Mouse (Mus musculus): Measurements from ENCODE around the gene Met. TPM values are rescaled to one million over a fixed set of nuclear protein-coding genes. Genes with fewer than 3 reads are reported as not detected.

Gene Met
- polyA plus RNA-seq, 2 experiments: 4.3 to 5.9 TPM

GRCm38 (mm10) chr6:17497366-17497765, 33.8 kb downstream of the Met start:
- 54% methylated on average over 4 of the region's 4 CpGs for WGBS
- no peak for ATAC-seq (ENCODE audit: low FRiP score, low read depth)
- peaks cover 2% of the 10 kb centered on the region; the same call in 1 of the 2 replicates for H3K4me1 ChIP-seq (ENCODE audit: control insufficient read depth, insufficient read depth, low read length)
- no peak overlapping the region for H3K9ac ChIP-seq (ENCODE audit: low read depth, low read length, severe bottlenecking)
- H3K36me3 ChIP-seq (ENCODE audit: control insufficient read depth, insufficient read depth, low read length): no peaks in the 10 kb centered on the region
- no peak for TF ChIP-seq POLR2A (IDR thresholded peaks at IDR 0.05; ENCODE audit: borderline replicate concordance, extremely low read depth, insufficient read depth, insufficient read length)
- H3K27me3 ChIP-seq (ENCODE audit: control insufficient read depth, insufficient read depth, low read length): no peaks in the 10 kb centered on the region
- H3K27ac ChIP-seq (replicated peaks; ENCODE audit: low read depth, low read length): no peak overlapping the region
- H3K9me3 ChIP-seq (ENCODE audit: control insufficient read depth, low read length): no peaks in the 10 kb centered on the region
- DNase-seq (ENCODE audit: low spot score): no peak
- H3K4me2 ChIP-seq (replicated peaks; ENCODE audit: low read depth, low read length, severe bottlenecking): no peak overlapping the region
- no peak overlapping the region for H3K4me3 ChIP-seq (replicated peaks; ENCODE audit: low read length)

- Histone ChIP-seq H3K4me2 (replicated peaks; ENCODE audit: low read depth, low read length, severe bottlenecking) (no peak overlapping the region), H3K27ac (replicated peaks; ENCODE audit: low read depth, low read length) (no peak overlapping the region), H3K4me3 (replicated peaks; ENCODE audit: low read length) (no peak overlapping the region), H3K27me3 (ENCODE audit: control insufficient read depth, insufficient read depth, low read length) (no peaks in the 10 kb centered on the region), H3K9me3 (ENCODE audit: control insufficient read depth, low read length) (no peaks in the 10 kb centered on the region), H3K4me1 (ENCODE audit: control insufficient read depth, insufficient read depth, low read length) (peaks cover 2% of the 10 kb centered on the region; the same call in 1 of the 2 replicates), H3K9ac (ENCODE audit: low read depth, low read length, severe bottlenecking) (no peak overlapping the region), H3K36me3 (ENCODE audit: control insufficient read depth, insufficient read depth, low read length) (no peaks in the 10 kb centered on the region)
- 84% methylated on average over 8 of the region's 8 CpGs for WGBS
- DNase-seq (ENCODE audit: low spot score) (no peak), ATAC-seq (ENCODE audit: low FRiP score, low read depth) (no peak)
- TF ChIP-seq POLR2A (IDR thresholded peaks at IDR 0.05; ENCODE audit: borderline replicate concordance, extremely low read depth, insufficient read depth, insufficient read length): no peak
Observed at GRCm38 (mm10) chr6:17498801-17499200, 35.2 kb downstream of the Met start.

DNA sequence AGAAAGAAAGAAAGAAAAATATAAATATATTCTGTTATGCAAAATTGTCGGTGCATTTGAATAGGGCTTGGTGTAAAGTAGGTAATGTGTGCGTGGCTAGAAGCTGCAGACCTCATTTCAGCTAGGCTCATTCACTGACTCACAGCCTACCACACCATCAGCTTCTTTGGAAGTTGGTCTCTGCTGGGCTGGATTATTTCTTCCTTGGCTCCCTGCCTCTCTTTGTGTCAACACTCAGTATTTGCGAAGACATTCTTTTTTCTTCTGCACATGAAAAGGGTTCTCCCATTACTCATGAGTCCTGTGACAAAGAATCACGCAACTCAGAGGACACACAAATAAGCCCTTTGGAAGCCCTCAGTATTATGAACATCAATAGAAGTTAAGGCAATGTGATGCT, 37.8 kb downstream of the Met start:
- 88% methylated on average over 4 of the region's 4 CpGs for WGBS
- no peaks in the 10 kb centered on the region for H3K36me3 ChIP-seq (ENCODE audit: control insufficient read depth, insufficient read depth, low read length)
- no peaks in the 10 kb centered on the region for H3K9me3 ChIP-seq (ENCODE audit: control insufficient read depth, low read length)
- H3K4me2 ChIP-seq (replicated peaks; ENCODE audit: low read depth, low read length, severe bottlenecking): no peak overlapping the region
- no peak overlapping the region for H3K4me3 ChIP-seq (replicated peaks; ENCODE audit: low read length)
- DNase-seq (ENCODE audit: low spot score) (no peak), ATAC-seq (ENCODE audit: low FRiP score, low read depth) (no peak)
- H3K27me3 ChIP-seq (ENCODE audit: control insufficient read depth, insufficient read depth, low read length): no peaks in the 10 kb centered on the region
- no peak overlapping the region for H3K27ac ChIP-seq (replicated peaks; ENCODE audit: low read depth, low read length)
- no peak overlapping the region for H3K9ac ChIP-seq (ENCODE audit: low read depth, low read length, severe bottlenecking)
- TF ChIP-seq POLR2A (IDR thresholded peaks at IDR 0.05; ENCODE audit: borderline replicate concordance, extremely low read depth, insufficient read depth, insufficient read length): no peak
- H3K4me1 ChIP-seq (ENCODE audit: control insufficient read depth, insufficient read depth, low read length): peaks cover 2% of the 10 kb centered on the region; the same call in 1 of the 2 replicates

DNA sequence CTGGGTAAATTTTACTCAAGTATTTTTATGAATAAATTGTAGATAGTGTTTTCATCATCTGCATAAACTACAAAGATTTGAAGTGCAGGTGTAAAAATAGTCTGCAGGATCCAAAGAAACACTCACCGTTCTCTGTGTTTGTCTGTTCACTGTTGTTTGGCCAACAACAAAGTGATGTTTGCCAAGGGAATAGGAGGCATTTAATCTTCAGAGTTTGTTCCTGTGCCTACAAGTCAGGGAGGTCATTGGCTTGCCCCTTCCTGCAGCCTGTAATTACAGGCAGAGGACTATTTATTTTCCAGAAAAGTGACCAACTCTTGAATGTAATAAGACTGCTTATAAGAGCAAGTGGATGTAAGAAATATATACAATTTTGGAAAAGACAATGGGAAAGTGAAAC, 38.7 kb downstream of the Met start:
- ATAC-seq (ENCODE audit: low FRiP score, low read depth) (no peak), DNase-seq (ENCODE audit: low spot score) (no peak)
- H3K27me3 ChIP-seq (ENCODE audit: control insufficient read depth, insufficient read depth, low read length): no peaks in the 10 kb centered on the region
- H3K4me1 ChIP-seq (ENCODE audit: control insufficient read depth, insufficient read depth, low read length): no peaks in the 10 kb centered on the region
- no peaks in the 10 kb centered on the region for H3K9me3 ChIP-seq (ENCODE audit: control insufficient read depth, low read length)
- no peak overlapping the region for H3K9ac ChIP-seq (ENCODE audit: low read depth, low read length, severe bottlenecking)
- WGBS: 70% methylated on average over 1 of the region's 1 CpGs
- no peaks in the 10 kb centered on the region for H3K36me3 ChIP-seq (ENCODE audit: control insufficient read depth, insufficient read depth, low read length)
- no peak overlapping the region for H3K4me3 ChIP-seq (replicated peaks; ENCODE audit: low read length)
- no peak for TF ChIP-seq POLR2A (IDR thresholded peaks at IDR 0.05; ENCODE audit: borderline replicate concordance, extremely low read depth, insufficient read depth, insufficient read length)
- no peak overlapping the region for H3K4me2 ChIP-seq (replicated peaks; ENCODE audit: low read depth, low read length, severe bottlenecking)
- H3K27ac ChIP-seq (replicated peaks; ENCODE audit: low read depth, low read length): no peak overlapping the region

DNA sequence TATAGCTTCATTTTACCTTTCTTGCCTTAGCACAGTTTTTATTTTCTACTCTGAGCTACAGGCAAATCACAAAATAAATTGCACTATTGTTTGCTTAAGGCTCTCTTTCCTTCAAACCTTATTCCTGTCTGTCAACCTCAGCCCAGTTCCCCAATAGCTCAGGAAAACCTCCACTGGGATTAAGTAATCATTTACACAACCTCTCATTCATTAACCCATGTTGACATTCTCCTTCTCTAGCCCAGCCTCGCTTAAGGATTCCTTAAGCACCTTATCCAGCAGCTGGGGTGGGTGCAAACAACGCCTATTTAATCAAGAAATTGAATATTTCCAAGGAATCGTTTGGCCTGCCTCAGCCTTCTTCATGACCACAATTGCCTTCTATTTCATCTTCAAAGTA, 40.1 kb downstream of the Met start:
- Histone ChIP-seq H3K9ac (ENCODE audit: low read depth, low read length, severe bottlenecking) (no peak overlapping the region), H3K9me3 (ENCODE audit: control insufficient read depth, low read length) (no peaks in the 10 kb centered on the region), H3K4me2 (replicated peaks; ENCODE audit: low read depth, low read length, severe bottlenecking) (no peak overlapping the region), H3K36me3 (ENCODE audit: control insufficient read depth, insufficient read depth, low read length) (no peaks in the 10 kb centered on the region), H3K27me3 (ENCODE audit: control insufficient read depth, insufficient read depth, low read length) (no peaks in the 10 kb centered on the region), H3K4me3 (replicated peaks; ENCODE audit: low read length) (no peak overlapping the region), H3K27ac (replicated peaks; ENCODE audit: low read depth, low read length) (no peak overlapping the region), H3K4me1 (ENCODE audit: control insufficient read depth, insufficient read depth, low read length) (no peaks in the 10 kb centered on the region)
- DNase-seq (ENCODE audit: low spot score): no peak
- no peak for ATAC-seq (ENCODE audit: low FRiP score, low read depth)
- WGBS: 68% methylated on average over 3 of the region's 3 CpGs
- no peak for TF ChIP-seq POLR2A (IDR thresholded peaks at IDR 0.05; ENCODE audit: borderline replicate concordance, extremely low read depth, insufficient read depth, insufficient read length)

DNA sequence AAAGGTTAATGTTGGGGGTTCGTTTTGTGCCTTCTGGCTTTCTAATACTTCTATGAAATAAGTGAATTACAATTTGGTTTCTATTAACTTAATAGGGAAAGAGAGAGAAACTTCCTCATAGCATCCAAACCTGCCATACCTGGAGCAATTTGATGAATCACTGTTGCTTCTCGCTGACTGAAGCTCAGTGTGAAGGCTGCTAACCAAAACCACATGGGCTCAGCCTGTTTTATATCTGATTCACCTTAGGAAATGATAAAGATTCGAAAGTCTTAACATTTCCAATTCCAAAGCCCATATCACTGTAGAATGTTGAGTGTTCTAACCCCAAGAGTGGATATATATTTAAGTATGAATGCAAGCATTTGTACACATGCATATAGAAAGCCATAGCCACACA, 41.9 kb downstream of the Met start:
- no peak for DNase-seq (ENCODE audit: low spot score)
- no peak for TF ChIP-seq POLR2A (IDR thresholded peaks at IDR 0.05; ENCODE audit: borderline replicate concordance, extremely low read depth, insufficient read depth, insufficient read length)
- H3K9me3 ChIP-seq (ENCODE audit: control insufficient read depth, low read length): no peaks in the 10 kb centered on the region
- H3K27me3 ChIP-seq (ENCODE audit: control insufficient read depth, insufficient read depth, low read length): no peaks in the 10 kb centered on the region
- H3K4me3 ChIP-seq (replicated peaks; ENCODE audit: low read length): no peak overlapping the region
- H3K27ac ChIP-seq (replicated peaks; ENCODE audit: low read depth, low read length): no peak overlapping the region
- H3K9ac ChIP-seq (ENCODE audit: low read depth, low read length, severe bottlenecking): no peak overlapping the region
- no peaks in the 10 kb centered on the region for H3K36me3 ChIP-seq (ENCODE audit: control insufficient read depth, insufficient read depth, low read length)
- H3K4me2 ChIP-seq (replicated peaks; ENCODE audit: low read depth, low read length, severe bottlenecking): no peak overlapping the region
- no peaks in the 10 kb centered on the region for H3K4me1 ChIP-seq (ENCODE audit: control insufficient read depth, insufficient read depth, low read length)
- ATAC-seq (ENCODE audit: low FRiP score, low read depth): no peak
- 53% methylated on average over 3 of the region's 3 CpGs for WGBS
